In genomic region chr10:27802368-27802767, GRCm38 (mm10) we compare ENCODE assay signal across 12 mouse cellular contexts.
DNase-seq lines count a peak whose midpoint lies in the region; TF ChIP-seq lines count a peak whose summit lies in the region.
"Had no signal": no experiment of that assay in that cellular context is flagged by ENCODE, and none has a peak within 500 bp of the region (broad histone marks: within the 10 kb centered on the region; RNA-seq: fewer than 3 reads in every experiment).

No protein-coding gene starts in this region.

- H3K4me3 ChIP-seq in cerebellum, adult 2 months (replicated peaks; ENCODE audit: insufficient read depth, low read depth, low read length): no peak overlapping the region

- no peak for TF ChIP-seq POLR2A in cerebellum, adult 2 months (IDR thresholded peaks at IDR 0.05; ENCODE audit: borderline replicate concordance, insufficient read depth, low read length)

- no peak for TF ChIP-seq CTCF in cerebellum, adult 2 months (IDR thresholded peaks at IDR 0.05; ENCODE audit: borderline replicate concordance, insufficient read depth, low read depth, low read length)

- no peaks in the 10 kb centered on the region for H3K27me3 ChIP-seq in cerebellum, adult 2 months (ENCODE audit: control insufficient read depth, insufficient read depth, low read length)

- DNase-seq in cerebellum, postnatal 10 days: peak; percentile 26 to 34
- DNase-seq in cerebellum, adult 2 months: no peak
- DNase-seq in layer of hippocampus, adult 18-20 months (ENCODE audit: low spot score in 2 of 2): peak; percentile 13 to 45
- DNase-seq in layer of hippocampus, postnatal 25 days (ENCODE audit: extremely low spot score in 1 of 2, low spot score in 1 of 2): no peak
- DNase-seq in layer of hippocampus, postnatal 14 days (ENCODE audit: low spot score in 2 of 2): peak; percentile 8 to 20
- DNase-seq in right cerebral cortex, postnatal 25 days: peak; percentile 14
- DNase-seq in adipocyte (ENCODE audit: low spot score): no peak
- DNase-seq in lung, adult 18-20 months: no peak
- DNase-seq: adrenal gland, postnatal 25 days; embryo, embryonic 11 days; kidney, adult 8-10 months; liver, postnatal 0 days had no signal

- WGBS in cerebellum, adult 2 months: 2% methylated on average over 1 of the region's 1 CpGs

- H3K27ac ChIP-seq in cerebellum, adult 2 months (ENCODE audit: insufficient read depth, low read length): no peak overlapping the region

- no peaks in the 10 kb centered on the region for H3K4me1 ChIP-seq in cerebellum, adult 2 months (ENCODE audit: control insufficient read depth, insufficient read depth, low read length)

Comparison
In these comparisons a context has a peak if more than half of its experiments do, and no peak if none do; other contexts are left out.
1. DNase-seq: peak in cerebellum, postnatal 10 days (2 of 2), layer of hippocampus, adult 18-20 months (2 of 2), layer of hippocampus, postnatal 14 days (2 of 2) and right cerebral cortex, postnatal 25 days (single experiment); none in cerebellum, adult 2 months (0 of 2), layer of hippocampus, postnatal 25 days (0 of 2), adipocyte (single experiment) and lung, adult 18-20 months (0 of 2).